Comparison of ENCODE assay signal across 13 mouse cellular contexts in the genomic region with DNA sequence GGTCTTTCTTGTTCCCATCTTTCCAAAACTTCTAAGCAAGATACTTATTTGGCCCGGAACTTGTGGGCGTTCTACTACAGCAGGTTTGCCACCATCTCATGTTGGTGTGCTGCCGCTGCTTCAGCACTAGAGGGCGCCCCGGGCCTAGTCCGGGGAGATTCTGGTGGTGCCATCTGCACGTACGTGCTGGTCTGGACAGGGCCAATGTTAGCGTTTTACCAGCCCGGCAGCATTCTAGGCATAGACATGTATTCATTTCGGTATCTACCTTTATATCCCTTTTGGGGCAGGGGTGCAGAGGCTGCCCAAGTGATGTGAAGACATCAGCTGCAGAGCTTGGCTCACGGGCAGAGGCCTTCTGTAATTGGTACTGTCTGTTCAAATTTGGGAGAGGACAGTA.
DNase-seq lines count a peak whose midpoint lies in the region; ATAC-seq and TF ChIP-seq lines count a peak whose summit lies in the region.
"Had no signal": no experiment of that assay in that cellular context is flagged by ENCODE, and none has a peak within 500 bp of the region (broad histone marks: within the 10 kb centered on the region; RNA-seq: fewer than 3 reads in every experiment).

No protein-coding gene starts in this region.

- H3K36me3 ChIP-seq in forebrain, embryonic 12.5 days (replicated peaks) = no peaks in the 10 kb centered on the region
- H3K36me3 ChIP-seq in forebrain, embryonic 10.5 days (replicated peaks) = no peaks in the 10 kb centered on the region
- H3K36me3 ChIP-seq in liver, postnatal 0 days (replicated peaks; ENCODE audit: insufficient read depth, low read length) = no peaks in the 10 kb centered on the region
- H3K36me3 ChIP-seq in liver, embryonic 12.5 days = no peaks in the 10 kb centered on the region
- no peaks in the 10 kb centered on the region for H3K36me3 ChIP-seq in MEL (ENCODE audit: control insufficient read depth in 1 of 2, insufficient read depth in 2 of 2, low read length in 2 of 2)
- no peaks in the 10 kb centered on the region for H3K36me3 ChIP-seq in testis, adult 2 months (ENCODE audit: control insufficient read depth, insufficient read depth, low read length)
- no peaks in the 10 kb centered on the region for H3K36me3 ChIP-seq in midbrain, embryonic 16.5 days (ENCODE audit: control insufficient read depth, insufficient read depth, low read length)

- no peak overlapping the region for H3K4me2 ChIP-seq in forebrain, embryonic 12.5 days
- H3K4me2 ChIP-seq in liver, postnatal 0 days (ENCODE audit: low read depth, low read length) = no peak overlapping the region
- no peak overlapping the region for H3K4me2 ChIP-seq in liver, embryonic 12.5 days
- no peak overlapping the region for H3K4me2 ChIP-seq in midbrain, embryonic 16.5 days (ENCODE audit: low read length)
- H3K4me2 ChIP-seq: liver, embryonic 11.5 days had no signal

- WGBS in forebrain, embryonic 12.5 days = 87% methylated on average over 12 of the region's 12 CpGs
- WGBS in forebrain, embryonic 10.5 days = 83% methylated on average over 12 of the region's 12 CpGs
- WGBS in liver, postnatal 0 days (ENCODE audit: insufficient replicate concordance) = 79% methylated on average over 12 of the region's 12 CpGs
- WGBS in liver, embryonic 12.5 days (ENCODE audit: insufficient replicate concordance) = 70% methylated on average over 12 of the region's 12 CpGs
- 86% methylated on average over 12 of the region's 12 CpGs for WGBS in midbrain, embryonic 16.5 days

- 0 out of 2 replicates have a peak overlapping the region, but pooled peaks have one; percentile 5 for H3K27ac ChIP-seq in forebrain, embryonic 12.5 days
- no peak overlapping the region for H3K27ac ChIP-seq in forebrain, embryonic 10.5 days
- no peak overlapping the region for H3K27ac ChIP-seq in liver, postnatal 0 days (ENCODE audit: low read depth)
- H3K27ac ChIP-seq in liver, embryonic 12.5 days = no peak overlapping the region
- no peak overlapping the region for H3K27ac ChIP-seq in MEL (ENCODE audit: control insufficient read depth, low read depth, low read length)
- no peak overlapping the region for H3K27ac ChIP-seq in testis, adult 2 months (ENCODE audit: control insufficient read depth, insufficient read depth, low read depth, low read length)
- no peak overlapping the region for H3K27ac ChIP-seq in midbrain, embryonic 16.5 days (ENCODE audit: low read length)

- no peak for TF ChIP-seq POLR2A in MEL (IDR thresholded peaks at IDR 0.05; ENCODE audit: control insufficient read depth in 1 of 2, insufficient read depth in 1 of 2, low read depth in 1 of 2, low read length in 2 of 2, poor library complexity in 1 of 2)
- TF ChIP-seq POLR2A in testis, adult 2 months (IDR thresholded peaks at IDR 0.05; ENCODE audit: control insufficient read depth, low read depth, low read length) = no peak

- no peak for TF ChIP-seq EP300 in liver, postnatal 0 days (IDR thresholded peaks at IDR 0.05; ENCODE audit: low read depth)
- no peak for TF ChIP-seq EP300 in MEL (IDR thresholded peaks at IDR 0.05; ENCODE audit: low read depth in 1 of 2, low read length in 2 of 2)

- H3K4me1 ChIP-seq in forebrain, embryonic 12.5 days = peaks cover 5% of the 10 kb centered on the region; the same call in 1 of the 2 replicates
- H3K4me1 ChIP-seq in forebrain, embryonic 10.5 days = peaks cover 21% of the 10 kb centered on the region
- no peaks in the 10 kb centered on the region for H3K4me1 ChIP-seq in liver, postnatal 0 days (ENCODE audit: insufficient read depth)
- no peaks in the 10 kb centered on the region for H3K4me1 ChIP-seq in liver, embryonic 12.5 days
- no peaks in the 10 kb centered on the region for H3K4me1 ChIP-seq in MEL (ENCODE audit: control insufficient read depth in 1 of 2, insufficient read depth in 2 of 2, low read length in 2 of 2)
- H3K4me1 ChIP-seq in testis, adult 2 months (ENCODE audit: control insufficient read depth, insufficient read depth, low read length) = 0 out of 2 replicates have a peak, but pooled peaks cover 2% of the 10 kb centered on the region
- no peaks in the 10 kb centered on the region for H3K4me1 ChIP-seq in midbrain, embryonic 16.5 days (ENCODE audit: control insufficient read depth, insufficient read depth, low read length)

- no peak for DNase-seq in forebrain, embryonic 10.5 days (ENCODE audit: extremely low spot score, low spot score)
- no peak for DNase-seq in liver, postnatal 0 days
- DNase-seq in MEL (ENCODE audit: low read depth, low spot score) = no peak
- DNase-seq in heart, postnatal 4 days = no peak
- DNase-seq: gastrocnemius, postnatal 10 days; kidney, postnatal 10 days; lung, postnatal 4 days; midbrain, embryonic 14.5 days had no signal

- TF ChIP-seq CTCF in liver, postnatal 0 days (IDR thresholded peaks at IDR 0.05; ENCODE audit: low read depth) = peak; percentile 37
- TF ChIP-seq CTCF in MEL (IDR thresholded peaks at IDR 0.05 in 2 of 3, conservative IDR thresholded peaks at IDR 0.05 in 1 of 3; ENCODE audit: control insufficient read depth in 1 of 3, insufficient read depth in 1 of 3, low read depth in 2 of 3, low read length in 3 of 3, poor library complexity in 1 of 3, severe bottlenecking in 1 of 3) = peak; percentile 5 to 52 (median 17); a peak in 3 of 6 replicates
- peak; percentile 89 for TF ChIP-seq CTCF in testis, adult 2 months (IDR thresholded peaks at IDR 0.05; ENCODE audit: control insufficient read depth, insufficient read depth, insufficient replicate concordance, low read depth, low read length)

- TF ChIP-seq RAD21 in MEL (IDR thresholded peaks at IDR 0.05; ENCODE audit: low read depth, low read length) = no peak

- no peaks in the 10 kb centered on the region for H3K79me2 ChIP-seq in MEL (ENCODE audit: control insufficient read depth, insufficient read depth, low read length, poor library complexity)

- no peaks in the 10 kb centered on the region for H3K9me3 ChIP-seq in forebrain, embryonic 12.5 days
- no peaks in the 10 kb centered on the region for H3K9me3 ChIP-seq in forebrain, embryonic 10.5 days
- H3K9me3 ChIP-seq in liver, postnatal 0 days (ENCODE audit: low read length) = no peaks in the 10 kb centered on the region
- no peaks in the 10 kb centered on the region for H3K9me3 ChIP-seq in liver, embryonic 12.5 days (replicated peaks)
- H3K9me3 ChIP-seq in MEL (replicated peaks; ENCODE audit: insufficient read depth, low read length) = no peaks in the 10 kb centered on the region
- H3K9me3 ChIP-seq in midbrain, embryonic 16.5 days (replicated peaks; ENCODE audit: control insufficient read depth, low read length, poor library complexity, severe bottlenecking) = no peaks in the 10 kb centered on the region

- H3K9ac ChIP-seq in forebrain, embryonic 12.5 days = no peak overlapping the region
- no peak overlapping the region for H3K9ac ChIP-seq in liver, postnatal 0 days (replicated peaks)
- H3K9ac ChIP-seq in liver, embryonic 12.5 days = no peak overlapping the region
- H3K9ac ChIP-seq in MEL (ENCODE audit: control insufficient read depth, low read depth, low read length, poor library complexity, severe bottlenecking) = no peak overlapping the region
- H3K9ac ChIP-seq in midbrain, embryonic 16.5 days (ENCODE audit: low read depth, low read length) = no peak overlapping the region

- no peaks in the 10 kb centered on the region for H3K27me3 ChIP-seq in forebrain, embryonic 12.5 days
- H3K27me3 ChIP-seq in forebrain, embryonic 10.5 days (ENCODE audit: poor library complexity, severe bottlenecking) = peaks cover 8% of the 10 kb centered on the region
- H3K27me3 ChIP-seq in liver, postnatal 0 days (ENCODE audit: insufficient read depth, low read length) = no peaks in the 10 kb centered on the region
- no peaks in the 10 kb centered on the region for H3K27me3 ChIP-seq in liver, embryonic 12.5 days (replicated peaks)
- no peaks in the 10 kb centered on the region for H3K27me3 ChIP-seq in MEL (ENCODE audit: control insufficient read depth in 1 of 2, insufficient read depth in 2 of 2, low read length in 2 of 2)
- no peaks in the 10 kb centered on the region for H3K27me3 ChIP-seq in testis, adult 2 months (ENCODE audit: control insufficient read depth, insufficient read depth, low read length)
- no peaks in the 10 kb centered on the region for H3K27me3 ChIP-seq in midbrain, embryonic 16.5 days (ENCODE audit: control insufficient read depth, insufficient read depth, low read depth, low read length)

- H3K4me3 ChIP-seq in forebrain, embryonic 12.5 days (replicated peaks) = no peak overlapping the region
- no peak overlapping the region for H3K4me3 ChIP-seq in forebrain, embryonic 10.5 days
- no peak overlapping the region for H3K4me3 ChIP-seq in liver, postnatal 0 days (ENCODE audit: low read depth, low read length)
- H3K4me3 ChIP-seq in liver, embryonic 12.5 days = no peak overlapping the region
- H3K4me3 ChIP-seq in MEL (ENCODE audit: control insufficient read depth in 1 of 2, insufficient read depth in 1 of 2, low read depth in 2 of 2, low read length in 2 of 2) = no peak overlapping the region
- H3K4me3 ChIP-seq in testis, adult 2 months (ENCODE audit: control insufficient read depth, low read depth, low read length) = peak overlapping the region; percentile 5; the same call in 1 of the 2 replicates
- H3K4me3 ChIP-seq in midbrain, embryonic 16.5 days (ENCODE audit: low read depth, low read length) = no peak overlapping the region

- no peak for ATAC-seq in forebrain, embryonic 12.5 days (ENCODE audit: low FRiP score)
- no peak for ATAC-seq in liver, postnatal 0 days
- ATAC-seq in liver, embryonic 12.5 days = no peak
- ATAC-seq in midbrain, embryonic 16.5 days = no peak

TF ChIP-seq in MEL, 35 proteins besides CTCF, POLR2A, EP300 and RAD21 (continues in another document):
- no peak for TF ChIP-seq ETS1 (IDR thresholded peaks at IDR 0.05; ENCODE audit: low read depth, low read length)
- no peak for TF ChIP-seq POLR2AphosphoS2 (IDR thresholded peaks at IDR 0.05; ENCODE audit: low read length)
- no peak for TF ChIP-seq GABPA (IDR thresholded peaks at IDR 0.05; ENCODE audit: low read depth, low read length)
- TF ChIP-seq GATA1 (IDR thresholded peaks at IDR 0.05; ENCODE audit: low read depth, low read length) = no peak
- TF ChIP-seq MYB (IDR thresholded peaks at IDR 0.05; ENCODE audit: low read depth, low read length) = no peak
- no peak for TF ChIP-seq KAT2A (conservative IDR thresholded peaks at IDR 0.05; ENCODE audit: low read depth, low read length)
- no peak for TF ChIP-seq SIN3A (IDR thresholded peaks at IDR 0.05; ENCODE audit: low read length)
- TF ChIP-seq ZC3H11A (IDR thresholded peaks at IDR 0.05; ENCODE audit: low read depth, low read length) = no peak
- no peak for TF ChIP-seq MEF2A (IDR thresholded peaks at IDR 0.05; ENCODE audit: extremely low read depth, insufficient replicate concordance, low read depth, low read length, poor library complexity, severe bottlenecking)
- no peak for TF ChIP-seq MAZ (IDR thresholded peaks at IDR 0.05; ENCODE audit: low read depth, low read length)
- no peak for TF ChIP-seq ZNF384 (IDR thresholded peaks at IDR 0.05; ENCODE audit: low read depth, low read length)
- no peak for TF ChIP-seq POLR2AphosphoS5 (IDR thresholded peaks at IDR 0.05; ENCODE audit: borderline replicate concordance, low read depth, low read length)
- TF ChIP-seq MYC (IDR thresholded peaks at IDR 0.05; ENCODE audit: low read depth, low read length) = no peak
- TF ChIP-seq E2F4 (IDR thresholded peaks at IDR 0.05; ENCODE audit: borderline replicate concordance, low read depth, low read length) = no peak

Comparison
In these comparisons a context has a peak if more than half of its experiments do, and no peak if none do; other contexts are left out.
1. CTCF ChIP-seq: peak in every context shown above with its lines; median percentile 89 in testis, adult 2 months; 37 in liver, postnatal 0 days; 17 in MEL.